In the genomic region with DNA sequence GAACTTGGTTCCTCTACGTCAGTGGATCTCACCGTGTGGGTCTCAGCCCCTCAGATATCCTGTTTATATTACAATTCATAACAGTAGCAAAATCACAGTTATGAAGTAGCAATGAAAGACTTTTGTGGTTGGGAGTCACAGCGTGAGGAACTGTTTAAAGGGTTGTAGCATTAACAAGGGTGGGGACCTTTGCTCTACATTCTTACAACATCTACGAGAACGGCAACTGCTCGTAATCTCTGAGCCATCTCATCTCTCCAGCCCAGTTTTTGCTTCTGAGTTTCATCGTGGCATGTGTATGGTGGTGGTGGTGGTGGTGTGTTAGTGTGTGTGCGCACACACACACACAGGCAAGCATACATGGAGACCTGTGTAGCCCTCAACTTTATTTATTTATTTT, we compare ENCODE assay signal across 26 mouse cellular contexts. TPM values are rescaled to one million over a fixed set of nuclear protein-coding genes. Genes with fewer than 3 reads are reported as not detected.
DNase-seq lines count a peak whose midpoint lies in the region; ATAC-seq and TF ChIP-seq lines count a peak whose summit lies in the region.
"Had no signal": no experiment of that assay in that cellular context is flagged by ENCODE, and none has a peak within 500 bp of the region (broad histone marks: within the 10 kb centered on the region; RNA-seq: fewer than 3 reads in every experiment).

No protein-coding gene starts in this region.

- H3K4me1 ChIP-seq in kidney, adult 2 months (ENCODE audit: control insufficient read depth, insufficient read depth, low read length) = no peaks in the 10 kb centered on the region; the same call in 1 of the 2 replicates
- peaks cover 6% of the 10 kb centered on the region; the same call in 1 of the 2 replicates for H3K4me1 ChIP-seq in liver, adult 2 months (ENCODE audit: control insufficient read depth, insufficient read depth, low read length)
- 0 out of 2 replicates have a peak, but pooled peaks cover 4% of the 10 kb centered on the region for H3K4me1 ChIP-seq in liver, embryonic 12.5 days
- H3K4me1 ChIP-seq: embryonic facial prominence, embryonic 13.5 days; embryonic facial prominence, embryonic 15.5 days; forebrain, embryonic 10.5 days; forebrain, embryonic 12.5 days had no signal

- no peak for TF ChIP-seq CTCF in kidney, adult 2 months (conservative IDR thresholded peaks at IDR 0.05; ENCODE audit: insufficient read depth, insufficient read length, low read depth, low read length)
- TF ChIP-seq CTCF in liver, adult 2 months (IDR thresholded peaks at IDR 0.05; ENCODE audit: low read depth, low read length) = no peak

- no peak overlapping the region for H3K4me3 ChIP-seq in kidney, adult 2 months (ENCODE audit: insufficient read depth, low read depth, low read length)
- H3K4me3 ChIP-seq in liver, adult 2 months (ENCODE audit: insufficient read depth, low read depth, low read length) = no peak overlapping the region
- H3K4me3 ChIP-seq in liver, embryonic 12.5 days = no peak overlapping the region
- H3K4me3 ChIP-seq: embryonic facial prominence, embryonic 13.5 days; embryonic facial prominence, embryonic 15.5 days; erythroblast, embryonic 14.5 days; forebrain, embryonic 10.5 days; forebrain, embryonic 12.5 days had no signal

- H3K27me3 ChIP-seq in kidney, adult 2 months (replicated peaks; ENCODE audit: control insufficient read depth, insufficient read depth, low read length) = no peaks in the 10 kb centered on the region
- H3K27me3 ChIP-seq in liver, adult 2 months (ENCODE audit: control insufficient read depth, insufficient read depth, low read length) = no peaks in the 10 kb centered on the region
- H3K27me3 ChIP-seq in liver, embryonic 12.5 days (replicated peaks) = no peaks in the 10 kb centered on the region
- H3K27me3 ChIP-seq: CH12.LX; embryonic facial prominence, embryonic 13.5 days; embryonic facial prominence, embryonic 15.5 days; forebrain, embryonic 12.5 days had no signal

- WGBS in kidney, adult 2 months = 78% methylated on average over 8 of the region's 8 CpGs
- 52% methylated on average over 8 of the region's 8 CpGs for WGBS in liver, adult 2 months
- 71% methylated on average over 8 of the region's 8 CpGs for WGBS in liver, embryonic 12.5 days (ENCODE audit: insufficient replicate concordance)

- H3K36me3 ChIP-seq in kidney, adult 2 months (ENCODE audit: control insufficient read depth, insufficient read depth, low read length) = peaks cover 3% of the 10 kb centered on the region; the same call in 1 of the 2 replicates
- peaks cover 31% of the 10 kb centered on the region for H3K36me3 ChIP-seq in liver, adult 2 months (ENCODE audit: control insufficient read depth, insufficient read depth, low read length)
- H3K36me3 ChIP-seq in liver, embryonic 12.5 days = peaks cover 19% of the 10 kb centered on the region
- H3K36me3 ChIP-seq: forebrain, embryonic 12.5 days; G1E had no signal

- H3K9ac ChIP-seq in liver, adult 2 months (ENCODE audit: low read depth, low read length) = no peak overlapping the region
- H3K9ac ChIP-seq in liver, embryonic 12.5 days = no peak overlapping the region
- H3K9ac ChIP-seq: embryonic facial prominence, embryonic 13.5 days; embryonic facial prominence, embryonic 15.5 days; forebrain, embryonic 12.5 days had no signal

- no peak overlapping the region for H3K27ac ChIP-seq in kidney, adult 2 months (ENCODE audit: insufficient read depth, low read depth, low read length)
- H3K27ac ChIP-seq in liver, adult 2 months (replicated peaks; ENCODE audit: insufficient read depth, low read depth, low read length) = 0 out of 2 replicates have a peak overlapping the region, but pooled peaks have one; percentile 8
- no peak overlapping the region for H3K27ac ChIP-seq in liver, embryonic 12.5 days
- H3K27ac ChIP-seq: embryonic facial prominence, embryonic 13.5 days; embryonic facial prominence, embryonic 15.5 days; forebrain, embryonic 10.5 days; forebrain, embryonic 12.5 days had no signal

- no peak for TF ChIP-seq POLR2A in kidney, adult 2 months (IDR thresholded peaks at IDR 0.05; ENCODE audit: low read depth, low read length)
- no peak for TF ChIP-seq POLR2A in liver, adult 2 months (IDR thresholded peaks at IDR 0.05; ENCODE audit: extremely low read depth, insufficient read depth, low read length)

- no peaks in the 10 kb centered on the region for H3K9me3 ChIP-seq in liver, embryonic 12.5 days (replicated peaks)
- H3K9me3 ChIP-seq: embryonic facial prominence, embryonic 13.5 days; embryonic facial prominence, embryonic 15.5 days; forebrain, embryonic 12.5 days had no signal

- H3K79me2 ChIP-seq in liver, adult 2 months (ENCODE audit: control insufficient read depth, insufficient read depth, low read length) = no peaks in the 10 kb centered on the region

- ATAC-seq in liver, embryonic 12.5 days = no peak
- ATAC-seq: activated CD4-positive, CD25-positive, alpha-beta regulatory T cell, adult 4 months; CD4-positive, CD25-positive, alpha-beta regulatory T cell, adult 4 months; forebrain, embryonic 14.5 days; forebrain, embryonic 16.5 days; Patski had no signal

- H3K4me2 ChIP-seq in liver, embryonic 12.5 days = no peak overlapping the region
- H3K4me2 ChIP-seq: embryonic facial prominence, embryonic 13.5 days; embryonic facial prominence, embryonic 15.5 days; forebrain, embryonic 12.5 days had no signal

- DNase-seq in kidney, adult 2 months = peak; percentile 35
- DNase-seq in kidney, adult 18-20 months = no peak
- peak; percentile 65 for DNase-seq in liver, adult 2 months (ENCODE audit: extremely low read depth, low read depth, low spot score)
- DNase-seq in yolk sac, embryonic 10.5 days (ENCODE audit: low spot score) = peak; percentile 44
- DNase-seq: B cell, adult 2 months; cerebellum, adult 11-12 months; cerebellum, adult 8-10 months; cerebellum, adult 9-11 months; cerebellum, postnatal 14 days; cerebellum, postnatal 36 days; embryo, embryonic 11 days had no signal

RNA-seq across cellular contexts. Expression of a gene that starts 7.0 kb away (rescaled TPM):
- 28.8 and 43.7 TPM in 2 replicates for polyA plus RNA-seq in kidney, adult 2 months (2012; rRNA removed)
- 57.8 and 67.9 TPM in 2 replicates for total RNA-seq in liver, adult 2 months (2014; rRNA removed)
- polyA plus RNA-seq in liver, adult 2 months (2012; rRNA removed) = 19.3 and 29.3 TPM in 2 replicates
- 18.5 and 20.1 TPM in 2 replicates for polyA plus RNA-seq in liver, embryonic 12.5 days (2016; fragmentation: Nextera tagmentation; extraction: Ambion mirVana)
- polyA plus RNA-seq: G1E had no signal

RNA-seq across cellular contexts. Expression of a gene that starts 24.5 kb away (rescaled TPM):
- 4.8 and 6.0 TPM in 2 replicates for polyA plus RNA-seq in kidney, adult 2 months (2012; rRNA removed)
- total RNA-seq in liver, adult 2 months (2014; rRNA removed) = 4.8 TPM in 2 replicates
- polyA plus RNA-seq in liver, adult 2 months (2012; rRNA removed) = 2.9 and 3.9 TPM in 2 replicates
- polyA plus RNA-seq in liver, embryonic 12.5 days (2016; fragmentation: Nextera tagmentation; extraction: Ambion mirVana) = 7.4 and 7.7 TPM in 2 replicates

RNA-seq across cellular contexts. Expression of a gene that starts 41.3 kb away (rescaled TPM):
- 0.27 and 0.29 TPM in 2 replicates for polyA plus RNA-seq in kidney, adult 2 months (2012; rRNA removed)
- 106 and 193 TPM in 2 replicates for total RNA-seq in liver, adult 2 months (2014; rRNA removed)
- polyA plus RNA-seq in liver, adult 2 months (2012; rRNA removed) = 85.1 and 113 TPM in 2 replicates
- 0.06 TPM in 1 of 2 replicates, not detected in the other for polyA plus RNA-seq in liver, embryonic 12.5 days (2016; fragmentation: Nextera tagmentation; extraction: Ambion mirVana)
- total RNA-seq: CH12.LX; common myeloid progenitor, adult 5-6 weeks had no signal
- polyA plus RNA-seq: activated CD4-positive, CD25-positive, alpha-beta regulatory T cell, adult 4 months; CD4-positive, CD25-positive, alpha-beta regulatory T cell, adult 4 months; embryonic facial prominence, embryonic 11.5 days; embryonic facial prominence, embryonic 13.5 days; erythroblast, embryonic 14.5 days; forebrain, embryonic 10.5 days; forebrain, embryonic 12.5 days; forebrain, embryonic 14.5 days; G1E; Patski had no signal

RNA-seq across cellular contexts. Expression of a gene that starts 47.2 kb away (rescaled TPM):
- 26.4 and 36.1 TPM in 2 replicates for polyA plus RNA-seq in kidney, adult 2 months (2012; rRNA removed)
- total RNA-seq in liver, adult 2 months (2014; rRNA removed) = 4.4 and 5.3 TPM in 2 replicates
- polyA plus RNA-seq in liver, adult 2 months (2012; rRNA removed) = 6.3 and 7.1 TPM in 2 replicates
- polyA plus RNA-seq in liver, embryonic 12.5 days (2016; fragmentation: Nextera tagmentation; extraction: Ambion mirVana) = 1.6 and 2.5 TPM in 2 replicates

Comparison
In these comparisons a context has a peak if more than half of its experiments do, and no peak if none do; other contexts are left out.
1. RNA of a gene that starts 41.3 kb away (polyA plus RNA-seq): 85.1 to 113 TPM in liver, adult 2 months; 0.27 to 0.29 TPM in kidney, adult 2 months and 0.06 TPM in liver, embryonic 12.5 days; every median in the first group is over 10 times any median in the second.